Mouse (Mus musculus): ENCODE measurements at regions not wholly inside any gene's neighbourhood (a gene's known extent, or its start where the extent isn't known, plus 50 kb on each side); places are given as distances from the start of the nearest gene placed in this dataset.

GRCm38 (mm10) chr11:19475068-19475786 lies 448.9 kb upstream of the Spred2 start:
- TF ChIP-seq POLR2A (IDR thresholded peaks at IDR 0.05; ENCODE audit: borderline replicate concordance, extremely low read depth, insufficient read depth, insufficient read length), result no peak
- Histone ChIP-seq H3K4me1 (ENCODE audit: control insufficient read depth, insufficient read depth, low read length) (0 out of 2 replicates have a peak, but pooled peaks cover 8% of the 10 kb centered on the region), H3K9ac (ENCODE audit: low read depth, low read length, severe bottlenecking) (peak overlapping the region; percentile 21; the same call in 1 of the 2 replicates), H3K27me3 (ENCODE audit: control insufficient read depth, insufficient read depth, low read length) (no peaks in the 10 kb centered on the region), H3K4me2 (replicated peaks; ENCODE audit: low read depth, low read length, severe bottlenecking) (peak overlapping the region; percentile 16; the same call in 1 of the 2 replicates), H3K9me3 (ENCODE audit: control insufficient read depth, low read length) (no peaks in the 10 kb centered on the region), H3K4me3 (replicated peaks; ENCODE audit: low read length) (no peak overlapping the region), H3K27ac (replicated peaks; ENCODE audit: low read depth, low read length) (no peak overlapping the region), H3K36me3 (ENCODE audit: control insufficient read depth, insufficient read depth, low read length) (no peaks in the 10 kb centered on the region)
- WGBS, result 16% methylated on average over 18 of the region's 18 CpGs
- ATAC-seq (ENCODE audit: low FRiP score, low read depth) (no peak), DNase-seq (ENCODE audit: low spot score) (no peak)

DNA sequence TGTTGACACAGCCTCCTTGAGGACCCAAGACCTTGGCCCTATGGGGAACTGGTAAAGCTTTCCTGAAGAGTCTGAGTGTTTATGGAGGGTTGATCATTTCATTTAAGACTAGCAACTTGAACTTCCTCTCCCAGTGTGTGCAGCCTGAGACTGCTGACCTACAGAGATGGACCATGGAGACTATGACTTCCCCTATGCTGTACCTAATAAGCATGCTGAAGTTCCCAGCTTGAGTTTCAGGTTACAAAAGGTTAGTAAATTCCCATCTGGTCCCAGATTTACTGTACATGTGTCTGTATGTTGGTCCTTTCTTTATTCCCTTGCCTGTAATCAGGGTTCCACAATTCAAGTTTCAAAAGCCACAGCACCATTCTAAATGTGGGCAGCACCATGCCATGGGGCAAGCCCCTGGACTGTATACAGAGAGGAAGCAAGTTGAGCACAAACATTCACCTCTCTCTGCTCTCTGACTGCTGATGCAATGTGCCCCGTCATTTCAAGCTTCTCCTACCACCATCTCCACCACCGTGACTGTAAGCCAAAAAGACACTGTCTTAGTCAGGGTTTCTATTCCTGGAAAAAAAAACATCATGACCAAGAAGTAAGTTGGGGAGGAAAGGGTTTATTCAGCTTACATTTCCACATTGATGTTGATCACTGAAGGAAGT lies 431.0 kb upstream of the Spred2 start:
- H3K9ac ChIP-seq (ENCODE audit: low read depth, low read length, severe bottlenecking), result no peak overlapping the region
- H3K4me1 ChIP-seq (ENCODE audit: control insufficient read depth, insufficient read depth, low read length), result no peaks in the 10 kb centered on the region
- ATAC-seq (ENCODE audit: low FRiP score, low read depth) (no peak), DNase-seq (ENCODE audit: low spot score) (no peak)
- no peak overlapping the region for H3K4me3 ChIP-seq (replicated peaks; ENCODE audit: low read length)
- no peaks in the 10 kb centered on the region for H3K36me3 ChIP-seq (ENCODE audit: control insufficient read depth, insufficient read depth, low read length)
- H3K27ac ChIP-seq (replicated peaks; ENCODE audit: low read depth, low read length), result no peak overlapping the region
- no peaks in the 10 kb centered on the region for H3K9me3 ChIP-seq (ENCODE audit: control insufficient read depth, low read length)
- WGBS, result 88% methylated on average over 2 of the region's 2 CpGs
- TF ChIP-seq POLR2A (IDR thresholded peaks at IDR 0.05; ENCODE audit: borderline replicate concordance, extremely low read depth, insufficient read depth, insufficient read length), result no peak
- H3K4me2 ChIP-seq (replicated peaks; ENCODE audit: low read depth, low read length, severe bottlenecking), result no peak overlapping the region
- no peaks in the 10 kb centered on the region for H3K27me3 ChIP-seq (ENCODE audit: control insufficient read depth, insufficient read depth, low read length)

- no peaks in the 10 kb centered on the region for H3K36me3 ChIP-seq (ENCODE audit: control insufficient read depth, insufficient read depth, low read length)
- WGBS, result 92% methylated on average over 3 of the region's 3 CpGs
- no peaks in the 10 kb centered on the region for H3K4me1 ChIP-seq (ENCODE audit: control insufficient read depth, insufficient read depth, low read length)
- no peak overlapping the region for H3K9ac ChIP-seq (ENCODE audit: low read depth, low read length, severe bottlenecking)
- H3K4me2 ChIP-seq (replicated peaks; ENCODE audit: low read depth, low read length, severe bottlenecking), result no peak overlapping the region
- no peak overlapping the region for H3K4me3 ChIP-seq (replicated peaks; ENCODE audit: low read length)
- TF ChIP-seq POLR2A (IDR thresholded peaks at IDR 0.05; ENCODE audit: borderline replicate concordance, extremely low read depth, insufficient read depth, insufficient read length), result no peak
- H3K27me3 ChIP-seq (ENCODE audit: control insufficient read depth, insufficient read depth, low read length), result no peaks in the 10 kb centered on the region
- ATAC-seq (ENCODE audit: low FRiP score, low read depth) (no peak), DNase-seq (ENCODE audit: low spot score) (no peak)
- H3K9me3 ChIP-seq (ENCODE audit: control insufficient read depth, low read length), result no peaks in the 10 kb centered on the region
- H3K27ac ChIP-seq (replicated peaks; ENCODE audit: low read depth, low read length), result no peak overlapping the region
Measured at GRCm38 (mm10) chr11:19521721-19522120, 402.5 kb upstream of the Spred2 start.

DNA sequence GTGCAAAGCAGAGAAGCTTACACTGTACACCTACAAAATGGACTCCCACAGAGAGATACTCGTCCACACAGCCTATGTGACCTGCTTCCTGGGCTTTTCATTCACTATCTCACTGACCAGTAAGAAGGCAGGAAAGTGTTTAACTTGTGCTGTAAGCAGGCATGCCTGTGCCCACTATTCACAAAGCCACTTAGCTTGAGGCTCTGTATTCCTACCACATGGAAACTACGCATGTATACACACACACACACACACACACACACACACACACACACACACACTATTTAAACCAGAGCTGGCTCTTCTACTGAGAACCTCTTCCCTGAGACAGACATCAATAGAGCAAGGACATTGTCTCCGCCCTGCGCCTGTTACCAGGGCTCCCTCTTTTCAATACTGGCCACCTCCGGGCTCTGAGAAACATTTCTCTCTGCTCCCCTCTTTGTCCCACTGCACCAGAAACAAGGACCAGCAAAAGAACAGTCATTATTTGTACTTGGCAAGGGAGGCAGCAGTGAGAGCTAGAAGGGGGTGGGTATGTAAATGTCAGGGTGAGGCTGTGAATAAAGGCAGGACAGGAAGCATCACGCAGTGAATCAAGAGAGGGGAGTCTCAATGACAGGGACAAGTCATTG lies 400.2 kb upstream of the Spred2 start:
- no peak for TF ChIP-seq POLR2A (IDR thresholded peaks at IDR 0.05; ENCODE audit: borderline replicate concordance, extremely low read depth, insufficient read depth, insufficient read length)
- Histone ChIP-seq H3K9ac (ENCODE audit: low read depth, low read length, severe bottlenecking) (no peak overlapping the region), H3K36me3 (ENCODE audit: control insufficient read depth, insufficient read depth, low read length) (no peaks in the 10 kb centered on the region), H3K27me3 (ENCODE audit: control insufficient read depth, insufficient read depth, low read length) (no peaks in the 10 kb centered on the region), H3K4me3 (replicated peaks; ENCODE audit: low read length) (no peak overlapping the region), H3K9me3 (ENCODE audit: control insufficient read depth, low read length) (no peaks in the 10 kb centered on the region), H3K27ac (replicated peaks; ENCODE audit: low read depth, low read length) (no peak overlapping the region), H3K4me1 (ENCODE audit: control insufficient read depth, insufficient read depth, low read length) (no peaks in the 10 kb centered on the region), H3K4me2 (replicated peaks; ENCODE audit: low read depth, low read length, severe bottlenecking) (no peak overlapping the region)
- 72% methylated on average over 6 of the region's 6 CpGs for WGBS
- DNase-seq (ENCODE audit: low spot score) (no peak), ATAC-seq (ENCODE audit: low FRiP score, low read depth) (no peak)

- DNase-seq (ENCODE audit: low spot score) (no peak), ATAC-seq (ENCODE audit: low FRiP score, low read depth) (no peak)
- 28% methylated on average over 5 of the region's 5 CpGs for WGBS
- H3K4me3 ChIP-seq (replicated peaks; ENCODE audit: low read length), result no peak overlapping the region
- H3K4me2 ChIP-seq (replicated peaks; ENCODE audit: low read depth, low read length, severe bottlenecking), result no peak overlapping the region
- H3K9ac ChIP-seq (ENCODE audit: low read depth, low read length, severe bottlenecking), result no peak overlapping the region
- H3K4me1 ChIP-seq (ENCODE audit: control insufficient read depth, insufficient read depth, low read length), result peaks cover 5% of the 10 kb centered on the region
- H3K9me3 ChIP-seq (ENCODE audit: control insufficient read depth, low read length), result no peaks in the 10 kb centered on the region
- H3K27me3 ChIP-seq (ENCODE audit: control insufficient read depth, insufficient read depth, low read length), result peaks cover 3% of the 10 kb centered on the region; the same call in 1 of the 2 replicates
- H3K27ac ChIP-seq (replicated peaks; ENCODE audit: low read depth, low read length), result no peak overlapping the region
- no peaks in the 10 kb centered on the region for H3K36me3 ChIP-seq (ENCODE audit: control insufficient read depth, insufficient read depth, low read length)
- TF ChIP-seq POLR2A (IDR thresholded peaks at IDR 0.05; ENCODE audit: borderline replicate concordance, extremely low read depth, insufficient read depth, insufficient read length), result no peak
Measured at GRCm38 (mm10) chr11:19529126-19529525, 395.0 kb upstream of the Spred2 start.
